Mouse (Mus musculus) adrenal gland, postnatal 4 days (tissue): ENCODE results near the gene Lhx5. TPM values are rescaled to one million over a fixed set of nuclear protein-coding genes. Genes with fewer than 3 reads are reported as not detected.

ENCODE experiments used
- DNase-seq, 2 experiments: peaks; one replicate each; pipeline ENCODE4 v3.0.0; 2021 to 2022; ENCODE audit warnings: low spot score in 2 of 2, mixed read lengths in 2 of 2
- long read RNA-seq, 2 experiments: library from polyadenylated mRNA; stranded (forward); transcript quantifications; one replicate each; pipeline ENCODE4 v2.0.0; 2021
- total RNA-seq, 2 experiments: library from RNA; stranded (reverse); gene quantifications; 2 replicates each; pipeline ENCODE4 v1.2.3; 2021

The Lhx5 gene
- not detected for total RNA-seq
- long read RNA-seq, experiment 1, result 0 reads
- long read RNA-seq, experiment 2, result 0 reads

- DNase-seq, result no peak
Measured at GRCm38 (mm10) chr5:120431649-120432485, at the start of gene Lhx5. Gene Lhx5, plus strand, starts transcription at chr5:120431699.

GRCm38 (mm10) chr5:120386361-120386760 is 45.1 kb upstream of the Lhx5 start:
- no peak for DNase-seq

- no peak for DNase-seq
Measured at GRCm38 (mm10) chr5:120388765-120389164, 42.7 kb upstream of the Lhx5 start.

GRCm38 (mm10) chr5:120389973-120390372 is 41.5 kb upstream of the Lhx5 start:
- no peak for DNase-seq

DNA sequence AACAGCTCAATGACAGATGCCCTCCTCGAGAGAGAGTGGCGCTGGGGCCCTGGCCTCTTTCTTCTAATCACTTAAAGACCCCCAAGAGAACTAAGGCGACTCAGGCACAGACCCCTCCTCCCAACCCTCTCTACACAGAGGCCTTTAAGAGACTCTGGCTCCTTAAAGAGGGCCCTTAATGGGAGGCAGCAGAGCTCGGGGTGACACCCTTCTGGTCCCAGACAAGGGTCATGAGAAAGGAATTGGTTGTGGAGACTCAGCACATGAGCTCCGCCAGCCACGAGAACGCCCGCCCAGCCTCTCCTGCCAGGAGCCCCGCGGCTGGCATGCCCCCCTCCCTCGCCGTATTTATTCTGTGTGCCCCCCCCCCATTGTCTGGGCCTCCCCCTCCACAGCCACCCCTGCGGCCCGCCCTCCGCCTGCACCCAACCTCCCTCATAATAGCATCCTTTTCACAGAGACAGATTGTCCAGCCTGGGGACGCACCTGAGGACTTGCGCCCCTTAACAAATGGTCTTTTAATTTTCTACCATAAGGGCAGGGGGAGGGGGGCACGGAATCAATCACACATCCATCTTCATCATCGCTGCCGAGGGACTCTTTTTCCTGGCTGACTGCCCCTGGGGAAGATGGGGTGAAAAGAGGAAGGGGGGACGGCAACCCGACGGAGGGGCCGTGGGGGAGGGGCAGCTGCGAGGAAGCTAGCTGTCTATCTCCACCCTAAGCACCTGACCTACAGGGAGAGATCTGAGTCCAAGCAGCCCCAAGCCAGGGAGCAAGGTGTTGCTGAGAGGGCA is 37.4 kb upstream of the Lhx5 start:
- DNase-seq, result no peak

DNA sequence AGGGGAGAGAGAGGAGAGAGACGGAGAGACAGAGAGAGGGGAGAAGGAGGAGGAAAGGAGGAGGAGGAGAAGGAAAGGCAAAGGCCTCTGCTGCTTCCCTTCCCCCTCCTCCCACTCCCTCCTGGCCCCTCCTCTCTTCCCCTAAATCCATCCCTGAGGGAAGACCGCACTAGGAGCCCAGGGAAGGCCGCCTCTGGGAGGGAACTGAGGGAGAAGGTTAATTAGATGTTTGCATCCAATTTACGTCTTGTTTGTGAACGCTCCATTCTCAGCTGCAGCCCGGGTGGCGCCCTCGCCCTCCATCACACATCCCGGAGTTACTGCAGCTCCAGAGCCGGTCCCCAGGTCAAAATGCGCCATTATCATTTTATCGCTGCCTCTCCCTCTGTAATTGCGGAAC is 33.5 kb upstream of the Lhx5 start:
- no peak for DNase-seq

- no peak for DNase-seq
Measured at GRCm38 (mm10) chr5:120404831-120405591, 26.5 kb upstream of the Lhx5 start.

- no peak for DNase-seq
Measured at GRCm38 (mm10) chr5:120408933-120409332, 22.6 kb upstream of the Lhx5 start.

DNA sequence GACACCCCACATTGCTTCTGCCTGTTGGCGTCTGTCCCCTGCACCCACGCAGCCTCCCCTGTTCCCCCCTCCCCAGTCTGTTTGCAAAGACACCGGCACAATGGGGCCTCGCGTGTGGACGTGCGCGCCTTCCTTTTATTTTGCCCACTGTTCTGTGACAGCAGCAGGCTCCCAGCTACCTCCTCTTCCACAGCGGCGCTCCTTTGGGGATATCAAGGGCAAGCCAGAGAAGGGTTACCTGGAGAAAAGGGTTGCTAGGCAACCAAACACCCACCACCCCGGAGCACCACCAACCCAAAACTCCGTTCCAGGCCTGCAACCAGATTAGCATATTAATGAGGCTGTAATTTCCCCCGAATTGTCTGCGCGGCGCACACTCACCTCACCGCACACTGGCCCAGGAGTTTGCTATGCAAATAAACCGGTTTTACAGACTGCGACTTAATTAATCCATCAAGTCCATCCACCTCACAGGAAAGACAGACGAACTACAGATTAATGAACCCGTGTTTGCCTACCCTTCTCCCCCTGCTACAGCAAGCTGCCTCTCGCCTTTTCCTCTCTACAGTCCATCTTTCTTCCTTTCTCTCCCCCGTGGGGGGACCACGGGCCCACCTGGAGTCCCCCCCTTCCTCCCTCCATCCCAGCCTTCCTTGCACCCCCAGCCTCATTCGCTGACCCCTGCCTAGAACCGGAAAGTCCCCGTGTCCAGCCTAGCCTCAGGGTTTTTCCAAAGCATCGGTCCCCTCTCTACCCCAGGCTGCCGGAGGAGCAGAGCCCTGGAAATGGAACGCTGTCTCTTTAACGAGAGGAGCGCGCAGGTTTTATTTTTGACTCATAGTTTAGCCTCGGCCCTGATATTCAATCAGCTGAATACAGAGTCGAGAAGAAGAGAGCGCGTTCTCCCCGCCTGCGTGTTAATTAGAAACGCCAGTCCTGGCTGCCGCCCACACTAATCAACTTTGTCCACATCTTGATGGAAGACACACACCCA is 21.8 kb upstream of the Lhx5 start:
- DNase-seq, result no peak

DNA sequence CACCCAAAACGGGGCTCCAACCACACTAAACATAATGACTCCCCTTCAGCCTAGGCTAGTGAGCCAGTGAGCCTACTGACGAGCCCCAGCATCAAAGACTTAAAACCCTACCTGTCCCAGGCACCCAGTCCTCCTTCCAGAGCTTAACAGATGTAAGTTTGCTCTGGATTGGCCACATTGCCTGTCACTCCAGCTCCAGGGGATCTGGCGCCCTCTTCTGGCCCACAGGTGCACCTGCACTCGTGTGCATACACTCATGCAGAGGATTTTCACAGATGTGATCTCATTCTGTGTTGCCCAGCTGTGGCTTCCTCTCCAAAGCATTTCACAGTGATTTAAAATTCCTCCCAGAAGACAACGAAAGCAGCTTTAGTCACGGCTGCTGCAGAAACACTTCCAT is 18.1 kb upstream of the Lhx5 start:
- DNase-seq, result no peak

DNA sequence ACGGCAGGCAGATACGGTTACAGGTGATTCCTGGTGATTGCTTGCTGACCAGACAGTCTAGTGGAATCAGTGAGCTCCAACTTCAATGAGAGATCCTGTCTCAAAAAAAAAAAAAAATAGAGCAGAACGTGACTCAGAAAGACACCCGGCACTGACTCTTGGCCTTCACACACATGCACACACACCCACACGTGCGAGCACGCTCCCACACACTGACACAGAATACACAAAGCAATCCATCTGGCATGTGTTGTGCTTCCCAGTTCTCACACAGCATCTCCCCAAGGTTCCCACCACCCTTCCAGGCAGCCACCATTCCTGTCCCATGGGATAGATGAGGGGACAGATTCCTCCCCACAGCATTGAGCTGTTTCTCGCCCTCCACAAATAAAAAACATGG is 11.4 kb upstream of the Lhx5 start:
- no peak for DNase-seq

GRCm38 (mm10) chr5:120424039-120424438 is 7.5 kb upstream of the Lhx5 start:
- peak; percentile 41 to 54 for DNase-seq

DNA sequence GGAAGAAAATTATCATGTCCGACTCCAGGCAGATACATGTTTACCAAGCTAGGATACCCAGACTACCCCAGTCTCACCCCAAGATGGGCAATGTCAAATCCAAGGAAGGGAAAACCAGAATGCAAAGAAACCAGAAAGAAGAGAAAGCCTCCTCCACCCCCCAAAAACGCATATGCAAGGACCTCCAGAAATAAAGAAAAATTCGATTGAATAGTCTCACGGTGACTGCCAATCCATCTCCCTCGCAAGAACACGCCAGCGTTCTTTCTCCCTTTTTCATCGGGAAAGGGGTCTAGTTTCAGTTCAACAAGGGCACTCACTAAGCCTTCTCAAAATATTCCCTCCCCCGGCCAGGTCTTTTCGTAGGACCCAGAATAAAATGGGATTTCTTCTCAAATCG is 6.8 kb upstream of the Lhx5 start:
- DNase-seq, result no peak

DNA sequence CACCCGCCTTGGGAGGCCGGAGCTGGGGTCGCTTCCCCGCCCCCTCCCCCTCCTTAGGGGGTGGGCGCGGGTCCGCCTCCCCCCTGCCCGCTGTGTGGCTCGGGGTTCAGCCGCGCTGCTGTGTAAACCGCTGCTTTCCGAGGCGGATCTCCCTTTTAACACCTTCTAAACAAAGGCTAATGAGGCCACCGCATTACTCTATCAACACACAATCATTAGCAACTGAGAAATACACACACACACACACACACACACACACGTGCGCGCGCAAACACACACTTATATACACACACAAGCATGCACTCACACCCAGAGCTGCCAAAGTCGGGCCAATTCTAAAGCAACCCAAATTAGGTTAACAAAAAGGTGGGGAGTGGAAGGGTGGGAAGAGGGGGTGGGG is 5.8 kb upstream of the Lhx5 start:
- DNase-seq, result no peak

- no peak for DNase-seq
Measured at GRCm38 (mm10) chr5:120426572-120426971, 4.9 kb upstream of the Lhx5 start.

- no peak for DNase-seq
Measured at GRCm38 (mm10) chr5:120427451-120427938, 4.0 kb upstream of the Lhx5 start.

DNA sequence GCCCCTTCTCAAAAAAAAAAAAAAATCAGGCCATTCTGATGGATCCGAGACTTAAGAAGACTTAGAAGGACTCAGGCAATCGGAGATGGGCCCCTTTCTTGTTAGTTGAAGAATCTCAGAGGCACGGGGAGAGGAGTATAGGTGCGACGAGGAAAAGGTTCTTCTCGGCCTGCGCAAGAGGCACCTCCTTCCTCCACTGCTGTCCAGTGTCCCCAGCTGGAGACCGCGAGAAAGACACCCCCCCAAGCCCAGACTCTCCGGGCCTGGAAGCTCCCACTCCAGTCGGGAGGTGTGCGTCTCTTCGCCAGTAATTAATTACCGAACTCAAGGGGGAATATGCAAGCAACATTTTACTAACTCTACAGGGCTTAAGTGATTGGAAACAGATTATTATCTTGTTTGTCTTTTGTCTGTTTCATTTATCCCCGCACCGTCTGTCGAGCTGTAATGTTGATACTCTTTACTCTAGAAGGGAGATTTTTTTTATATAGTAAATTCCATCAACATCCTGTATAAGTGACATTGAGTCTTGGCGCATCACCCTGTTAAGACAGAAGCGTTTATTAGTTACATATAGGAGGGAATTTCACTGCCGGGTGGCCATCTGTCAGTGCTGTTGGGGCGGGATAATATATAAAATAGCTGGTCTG is 3.2 kb upstream of the Lhx5 start:
- no peak for DNase-seq

DNA sequence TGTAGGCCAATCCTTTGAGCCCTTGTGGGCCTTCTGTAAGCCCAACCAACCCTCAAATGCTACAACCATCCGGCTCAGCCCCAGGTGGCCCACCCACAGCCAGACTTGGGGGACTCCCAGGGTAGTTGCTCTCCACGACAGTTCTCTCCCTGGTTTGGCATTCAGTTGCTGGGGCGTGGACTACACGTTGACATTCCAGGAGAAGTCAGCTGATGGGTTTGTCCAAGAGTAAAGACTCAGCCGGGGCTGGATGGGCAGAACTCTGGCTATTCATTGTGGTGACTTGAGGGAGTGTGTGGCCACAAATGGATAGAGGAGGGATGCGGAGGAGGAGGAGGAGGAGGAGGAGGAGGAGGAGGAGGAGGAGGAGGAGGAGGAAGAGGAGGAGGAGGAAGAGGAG is 2.5 kb upstream of the Lhx5 start:
- no peak for DNase-seq

GRCm38 (mm10) chr5:120429692-120430091 is 1.8 kb upstream of the Lhx5 start:
- DNase-seq, result no peak
